Mouse (Mus musculus): ENCODE data around the gene Olfr844. TPM values are rescaled to one million over a fixed set of nuclear protein-coding genes. Genes with fewer than 3 reads are reported as not detected.

Olfr844 gene
- polyA plus RNA-seq (2015; fragmentation: Nextera tagmentation; extraction: Ambion mirVana): not detected in 2 replicates

- Histone ChIP-seq H3K4me2 (ENCODE audit: low read length) (no peak within 1 kb of the TSS), H3K9ac (ENCODE audit: low read depth, low read length) (no peak within 1 kb of the TSS), H3K4me3 (ENCODE audit: low read length) (no peak within 1 kb of the TSS), H3K4me1 (ENCODE audit: control insufficient read depth, insufficient read depth, low read depth, low read length) (no peaks in the 10 kb centered on the region), H3K9me3 (ENCODE audit: control insufficient read depth, low read length) (peaks cover 9% of the 10 kb centered on the region), H3K27ac (ENCODE audit: low read depth, low read length) (no peak within 1 kb of the TSS), H3K36me3 (ENCODE audit: control insufficient read depth, insufficient read depth, low read length) (no peaks in the 10 kb centered on the region), H3K27me3 (replicated peaks; ENCODE audit: control insufficient read depth, insufficient read depth, low read length) (no peaks in the 10 kb centered on the region)
- ATAC-seq: no peak
Observed at GRCm38 (mm10) chr9:19316047-19316446, at the start of gene Olfr844. Gene Olfr844, plus strand, starts transcription at chr9:19316347.

GRCm38 (mm10) chr9:19336157-19336556 is 20.0 kb downstream of the Olfr844 start, which contains the start of gene Olfr845:
Gene Olfr845, plus strand, starts transcription at chr9:19336457.
- H3K36me3 ChIP-seq (ENCODE audit: control insufficient read depth, insufficient read depth, low read length): no peaks in the 10 kb centered on the region
- no peak within 1 kb of the TSS for H3K4me3 ChIP-seq (ENCODE audit: low read length)
- no peak within 1 kb of the TSS for H3K9ac ChIP-seq (ENCODE audit: low read depth, low read length)
- H3K4me2 ChIP-seq (ENCODE audit: low read length): no peak within 1 kb of the TSS
- no peaks in the 10 kb centered on the region for H3K27me3 ChIP-seq (replicated peaks; ENCODE audit: control insufficient read depth, insufficient read depth, low read length)
- H3K27ac ChIP-seq (ENCODE audit: low read depth, low read length): no peak within 1 kb of the TSS
- no peaks in the 10 kb centered on the region for H3K9me3 ChIP-seq (ENCODE audit: control insufficient read depth, low read length)
- ATAC-seq: no peak
- H3K4me1 ChIP-seq (ENCODE audit: control insufficient read depth, insufficient read depth, low read depth, low read length): no peaks in the 10 kb centered on the region
- 70% methylated on average over 1 of the region's 1 CpGs for WGBS

- Histone ChIP-seq H3K4me1 (ENCODE audit: control insufficient read depth, insufficient read depth, low read depth, low read length) (no peaks in the 10 kb centered on the region), H3K27me3 (replicated peaks; ENCODE audit: control insufficient read depth, insufficient read depth, low read length) (no peaks in the 10 kb centered on the region), H3K9ac (ENCODE audit: low read depth, low read length) (no peak within 1 kb of the TSS), H3K9me3 (ENCODE audit: control insufficient read depth, low read length) (peaks cover 8% of the 10 kb centered on the region; the same call in 1 of the 2 replicates), H3K4me2 (ENCODE audit: low read length) (no peak within 1 kb of the TSS), H3K27ac (ENCODE audit: low read depth, low read length) (no peak within 1 kb of the TSS), H3K36me3 (ENCODE audit: control insufficient read depth, insufficient read depth, low read length) (no peaks in the 10 kb centered on the region), H3K4me3 (ENCODE audit: low read length) (no peak within 1 kb of the TSS)
- 53% methylated on average over 1 of the region's 1 CpGs for WGBS
- no peak for ATAC-seq
Observed at GRCm38 (mm10) chr9:19363905-19364304, 47.8 kb downstream of the Olfr844 start, which contains the start of gene Olfr846. Gene Olfr846, minus strand, starts transcription at chr9:19364005.

Other genes starting within 250 kb of the Olfr844 start
- gene Olfr836, start 196.0 kb upstream of the Olfr844 start, polyA plus RNA-seq (2015; fragmentation: Nextera tagmentation; extraction: Ambion mirVana): not detected in 2 replicates
- not detected in 2 replicates for gene Olfr837, start 180.0 kb upstream of the Olfr844 start, polyA plus RNA-seq (2015; fragmentation: Nextera tagmentation; extraction: Ambion mirVana)
- gene Olfr839-ps1, start 139.0 kb upstream of the Olfr844 start, polyA plus RNA-seq (2015; fragmentation: Nextera tagmentation; extraction: Ambion mirVana): not detected in 2 replicates
- gene Olfr843, start 64.4 kb upstream of the Olfr844 start, polyA plus RNA-seq (2015; fragmentation: Nextera tagmentation; extraction: Ambion mirVana): not detected in 2 replicates
- gene Olfr845, start 20.1 kb downstream of the Olfr844 start, polyA plus RNA-seq (2015; fragmentation: Nextera tagmentation; extraction: Ambion mirVana): not detected in 2 replicates
- not detected in 2 replicates for gene Olfr846, start 47.7 kb downstream of the Olfr844 start, polyA plus RNA-seq (2015; fragmentation: Nextera tagmentation; extraction: Ambion mirVana)
- not detected in 2 replicates for gene Olfr847, start 62.3 kb downstream of the Olfr844 start, polyA plus RNA-seq (2015; fragmentation: Nextera tagmentation; extraction: Ambion mirVana)
- gene Olfr849, start 123.9 kb downstream of the Olfr844 start, polyA plus RNA-seq (2015; fragmentation: Nextera tagmentation; extraction: Ambion mirVana): not detected in 2 replicates
- gene Olfr850, start 161.9 kb downstream of the Olfr844 start, polyA plus RNA-seq (2015; fragmentation: Nextera tagmentation; extraction: Ambion mirVana): not detected in 2 replicates
- gene Olfr851, start 176.9 kb downstream of the Olfr844 start, polyA plus RNA-seq (2015; fragmentation: Nextera tagmentation; extraction: Ambion mirVana): not detected in 2 replicates
- gene Olfr853, start 224.7 kb downstream of the Olfr844 start, polyA plus RNA-seq (2015; fragmentation: Nextera tagmentation; extraction: Ambion mirVana): not detected in 2 replicates